Mouse (Mus musculus): ENCODE measurements at regions not wholly inside any gene's neighbourhood (a gene's known extent, or its start where the extent isn't known, plus 50 kb on each side); places are given as distances from the start of the nearest gene placed in this dataset.
A peak's percentile ranks its signal among the peaks of the same experiment; 100 is the strongest.

GRCm38 (mm10) chr7:70834787-70835461 is 468.4 kb upstream of the Nr2f2 start:
- DNase-seq = no peak

GRCm38 (mm10) chr7:70828486-70829195 is 462.1 kb upstream of the Nr2f2 start:
- no peak for DNase-seq

- no peak for DNase-seq
Measured at GRCm38 (mm10) chr7:70826074-70826473, 459.5 kb upstream of the Nr2f2 start.

- no peak for DNase-seq
Measured at GRCm38 (mm10) chr7:70823020-70823419, 456.5 kb upstream of the Nr2f2 start.

GRCm38 (mm10) chr7:70822310-70822821 is 455.8 kb upstream of the Nr2f2 start:
- peak; percentile 65 for DNase-seq

- no peak for DNase-seq
Measured at GRCm38 (mm10) chr7:70821861-70822260, 455.3 kb upstream of the Nr2f2 start.

- no peak for DNase-seq
Measured at GRCm38 (mm10) chr7:70817347-70817913, 450.9 kb upstream of the Nr2f2 start.

- DNase-seq = no peak
Measured at GRCm38 (mm10) chr7:70814391-70814790, 447.9 kb upstream of the Nr2f2 start.

GRCm38 (mm10) chr7:70813101-70813500 is 446.6 kb upstream of the Nr2f2 start:
- DNase-seq = no peak

GRCm38 (mm10) chr7:70810411-70811090 is 444.0 kb upstream of the Nr2f2 start:
- DNase-seq = no peak

- DNase-seq = no peak
Measured at GRCm38 (mm10) chr7:70804281-70804680, 437.7 kb upstream of the Nr2f2 start.

GRCm38 (mm10) chr7:70799976-70800375 is 433.4 kb upstream of the Nr2f2 start:
- DNase-seq = no peak

- no peak for DNase-seq
Measured at GRCm38 (mm10) chr7:70799031-70799766, 432.7 kb upstream of the Nr2f2 start.

GRCm38 (mm10) chr7:70796038-70796760 is 429.7 kb upstream of the Nr2f2 start:
- DNase-seq = no peak

- no peak for DNase-seq
Measured at GRCm38 (mm10) chr7:70788902-70789796, 422.6 kb upstream of the Nr2f2 start.

GRCm38 (mm10) chr7:70787966-70788365 is 421.4 kb upstream of the Nr2f2 start:
- no peak for DNase-seq

GRCm38 (mm10) chr7:70780742-70781332 is 414.3 kb upstream of the Nr2f2 start:
- DNase-seq = no peak

- no peak for DNase-seq
Measured at GRCm38 (mm10) chr7:70777763-70778162, 411.2 kb upstream of the Nr2f2 start.

- DNase-seq = no peak
Measured at GRCm38 (mm10) chr7:70769655-70770054, 403.1 kb upstream of the Nr2f2 start.

- DNase-seq = no peak
Measured at GRCm38 (mm10) chr7:70767697-70768096, 401.2 kb upstream of the Nr2f2 start.

Measured in adrenal gland, postnatal 25 days (tissue).